Mouse (Mus musculus): ENCODE data around the gene Rbfox1.

The Rbfox1 gene

GRCm38 (mm10) chr16:7088601-7089430 is 1203.7 kb downstream of the Rbfox1 start:
- DNase-seq (ENCODE audit: low read depth): no peak

GRCm38 (mm10) chr16:7089475-7089874 is 1204.3 kb downstream of the Rbfox1 start:
- no peak for DNase-seq (ENCODE audit: low read depth)

GRCm38 (mm10) chr16:7090205-7090604 is 1205.0 kb downstream of the Rbfox1 start:
- no peak for DNase-seq (ENCODE audit: low read depth)

- DNase-seq (ENCODE audit: low read depth): no peak
Observed at GRCm38 (mm10) chr16:7092811-7093210, 1207.7 kb downstream of the Rbfox1 start.

- no peak for DNase-seq (ENCODE audit: low read depth)
Observed at GRCm38 (mm10) chr16:7093686-7094085, 1208.5 kb downstream of the Rbfox1 start.

GRCm38 (mm10) chr16:7094181-7094749 is 1209.1 kb downstream of the Rbfox1 start:
- DNase-seq (ENCODE audit: low read depth): no peak

- no peak for DNase-seq (ENCODE audit: low read depth)
Observed at GRCm38 (mm10) chr16:7097071-7097470, 1211.9 kb downstream of the Rbfox1 start.

GRCm38 (mm10) chr16:7097951-7098710 is 1213.0 kb downstream of the Rbfox1 start:
- no peak for DNase-seq (ENCODE audit: low read depth)

GRCm38 (mm10) chr16:7099506-7100300 is 1214.5 kb downstream of the Rbfox1 start:
- DNase-seq (ENCODE audit: low read depth): no peak

- no peak for DNase-seq (ENCODE audit: low read depth)
Observed at GRCm38 (mm10) chr16:7102486-7102885, 1217.3 kb downstream of the Rbfox1 start.

GRCm38 (mm10) chr16:7103301-7103700 is 1218.1 kb downstream of the Rbfox1 start:
- no peak for DNase-seq (ENCODE audit: low read depth)

GRCm38 (mm10) chr16:7106450-7107015 is 1221.4 kb downstream of the Rbfox1 start:
- DNase-seq (ENCODE audit: low read depth): no peak

GRCm38 (mm10) chr16:7115945-7116344 is 1230.8 kb downstream of the Rbfox1 start:
- DNase-seq (ENCODE audit: low read depth): no peak

- no peak for DNase-seq (ENCODE audit: low read depth)
Observed at GRCm38 (mm10) chr16:7129591-7129990, 1244.4 kb downstream of the Rbfox1 start.

GRCm38 (mm10) chr16:7132434-7132833 is 1247.3 kb downstream of the Rbfox1 start:
- DNase-seq (ENCODE audit: low read depth): no peak

- no peak for DNase-seq (ENCODE audit: low read depth)
Observed at GRCm38 (mm10) chr16:7136971-7137370, 1251.8 kb downstream of the Rbfox1 start.

- no peak for DNase-seq (ENCODE audit: low read depth)
Observed at GRCm38 (mm10) chr16:7139480-7139879, 1254.3 kb downstream of the Rbfox1 start.

GRCm38 (mm10) chr16:7140909-7141308 is 1255.8 kb downstream of the Rbfox1 start:
- DNase-seq (ENCODE audit: low read depth): no peak

- no peak for DNase-seq (ENCODE audit: low read depth)
Observed at GRCm38 (mm10) chr16:7145505-7145904, 1260.3 kb downstream of the Rbfox1 start.

GRCm38 (mm10) chr16:7146454-7146853 is 1261.3 kb downstream of the Rbfox1 start:
- no peak for DNase-seq (ENCODE audit: low read depth)

GRCm38 (mm10) chr16:7147884-7148283 is 1262.7 kb downstream of the Rbfox1 start:
- no peak for DNase-seq (ENCODE audit: low read depth)

Data from induced T-regulatory cell, adult 2 months (primary cell).